Mouse (Mus musculus) neural tube, embryonic 10.5 days (tissue): Measurements from ENCODE around the gene Helt.
"Not testable (repeated sequence)": the region's sequence is repeated elsewhere in the genome, so short reads cannot be mapped to it uniquely, and the experiment has no call there.

ENCODE experiments used
- DNase-seq: peaks from one replicate; pipeline ENCODE4 v3.0.0-alpha.2; 2017; ENCODE audit warnings: low spot score; ENCODE audit errors: extremely low spot score

Helt gene

GRCm38 (mm10) chr8:46296551-46296950 lies 2.1 kb upstream of the Helt start:
- no peak for DNase-seq

- DNase-seq = peak; percentile 31
These were observed 1.5 kb upstream of the Helt start for GRCm38 (mm10) chr8:46295951-46296350.

- peak; percentile 30 for DNase-seq
These were observed 647 bp upstream of the Helt start for GRCm38 (mm10) chr8:46295101-46295534.

- DNase-seq = peak; percentile 39
These were observed 725 bp downstream of the Helt start for GRCm38 (mm10) chr8:46293741-46294151.

- peak; percentile 21 for DNase-seq
These were observed 1.3 kb downstream of the Helt start for GRCm38 (mm10) chr8:46293201-46293600.

GRCm38 (mm10) chr8:46291931-46292675 lies 2.4 kb downstream of the Helt start:
- peak; percentile 59 for DNase-seq

GRCm38 (mm10) chr8:46289274-46289673 lies 5.2 kb downstream of the Helt start:
- DNase-seq = no peak

- DNase-seq = no peak
These were observed 6.5 kb downstream of the Helt start for GRCm38 (mm10) chr8:46288021-46288420.

GRCm38 (mm10) chr8:46285980-46286379 lies 8.5 kb downstream of the Helt start:
- DNase-seq = no peak

- peak; percentile 59 for DNase-seq
These were observed 12.9 kb downstream of the Helt start for GRCm38 (mm10) chr8:46281536-46281935.

GRCm38 (mm10) chr8:46276939-46277338 lies 17.5 kb downstream of the Helt start:
- DNase-seq = no peak

- no peak for DNase-seq
These were observed 23.7 kb downstream of the Helt start for GRCm38 (mm10) chr8:46270741-46271140.

- DNase-seq = no peak
These were observed 24.3 kb downstream of the Helt start for GRCm38 (mm10) chr8:46270147-46270546.

- no peak for DNase-seq
These were observed 27.7 kb downstream of the Helt start for GRCm38 (mm10) chr8:46266801-46267200.

GRCm38 (mm10) chr8:46264206-46264605 lies 30.3 kb downstream of the Helt start:
- not testable (repeated sequence) for DNase-seq

GRCm38 (mm10) chr8:46257921-46258682 lies 36.4 kb downstream of the Helt start:
- DNase-seq = no peak

- DNase-seq = no peak
These were observed 42.0 kb downstream of the Helt start for GRCm38 (mm10) chr8:46252456-46252855.

- peak; percentile 44 for DNase-seq
These were observed 42.9 kb downstream of the Helt start for GRCm38 (mm10) chr8:46251561-46251960.

GRCm38 (mm10) chr8:46246346-46246745 lies 48.1 kb downstream of the Helt start:
- DNase-seq = peak; percentile 34

GRCm38 (mm10) chr8:46242946-46243345 lies 51.5 kb downstream of the Helt start:
- no peak for DNase-seq
